Mouse (Mus musculus): ENCODE data around the gene Kcnmb3. TPM values are rescaled to one million over a fixed set of nuclear protein-coding genes. Genes with fewer than 3 reads are reported as not detected.
"Not testable (repeated sequence)": the region's sequence is repeated elsewhere in the genome, so short reads cannot be mapped to it uniquely, and the experiment has no call there.

Gene Kcnmb3
- polyA plus RNA-seq, 1 experiment from 2014 or later = not detected

DNA sequence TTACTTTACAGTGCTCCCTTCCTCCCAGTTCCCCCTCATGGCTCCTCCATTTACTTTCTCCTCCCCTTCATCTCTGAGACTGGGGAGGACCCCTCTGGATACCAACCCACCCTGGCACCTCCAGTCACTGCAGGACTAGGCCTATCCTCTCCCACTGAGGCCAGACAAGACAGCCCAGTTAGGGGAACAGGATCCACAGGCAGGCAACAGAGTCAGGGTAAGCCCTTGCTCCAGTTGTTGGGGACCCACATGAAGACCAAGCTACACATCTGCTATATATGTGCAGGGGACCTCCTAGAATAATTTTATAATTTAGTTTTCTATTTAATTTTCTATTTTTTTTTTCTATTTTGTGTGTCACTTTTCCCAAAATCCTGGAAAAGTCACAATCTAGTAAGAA lies 62.7 kb downstream of the Kcnmb3 start:
- H3K4me2 ChIP-seq = peak overlapping the region; percentile 14; the same call in 1 of the 2 replicates
- H3K27me3 ChIP-seq (replicated peaks); H3K36me3 ChIP-seq; H3K9me3 ChIP-seq (replicated peaks); H3K4me3 ChIP-seq; ATAC-seq (ENCODE audit: insufficient number of reproducible peaks, low FRiP score); H3K9ac ChIP-seq: not testable (repeated sequence)
- peaks cover 21% of the 10 kb centered on the region for H3K4me1 ChIP-seq (replicated peaks)
- peak overlapping the region; percentile 84 for H3K27ac ChIP-seq (ENCODE audit: poor library complexity, severe bottlenecking)

GRCm38 (mm10) chr3:32428921-32429320 lies 63.1 kb downstream of the Kcnmb3 start:
- ATAC-seq (ENCODE audit: insufficient number of reproducible peaks, low FRiP score) = peak; percentile 53; the same call in 1 of the 2 replicates
- 15% methylated on average over 4 of the region's 4 CpGs for WGBS
- H3K4me1 ChIP-seq (replicated peaks) = peaks cover 19% of the 10 kb centered on the region
- H3K36me3 ChIP-seq = peaks cover 9% of the 10 kb centered on the region
- H3K4me3 ChIP-seq = no peak overlapping the region
- 0 out of 2 replicates have a peak overlapping the region, but pooled peaks have one; percentile 14 for H3K4me2 ChIP-seq
- no peaks in the 10 kb centered on the region for H3K27me3 ChIP-seq (replicated peaks)
- peak overlapping the region; percentile 84 for H3K27ac ChIP-seq (ENCODE audit: poor library complexity, severe bottlenecking)
- H3K9ac ChIP-seq = no peak overlapping the region
- H3K9me3 ChIP-seq (replicated peaks) = no peaks in the 10 kb centered on the region

GRCm38 (mm10) chr3:32428361-32428760 lies 63.7 kb downstream of the Kcnmb3 start:
- ATAC-seq (ENCODE audit: insufficient number of reproducible peaks, low FRiP score) = no peak
- Histone ChIP-seq H3K4me3 (no peak overlapping the region), H3K27ac (ENCODE audit: poor library complexity, severe bottlenecking) (peak overlapping the region; percentile 57; the same call in 1 of the 2 replicates), H3K4me2 (no peak overlapping the region), H3K36me3 (peaks cover 11% of the 10 kb centered on the region), H3K9ac (no peak overlapping the region), H3K9me3 (replicated peaks) (no peaks in the 10 kb centered on the region), H3K27me3 (replicated peaks) (no peaks in the 10 kb centered on the region), H3K4me1 (replicated peaks) (peaks cover 16% of the 10 kb centered on the region)
- WGBS = 85% methylated on average over 3 of the region's 3 CpGs

GRCm38 (mm10) chr3:32427695-32428094 lies 64.3 kb downstream of the Kcnmb3 start:
- Histone ChIP-seq H3K4me1 (replicated peaks) (peaks cover 14% of the 10 kb centered on the region), H3K9me3 (replicated peaks) (no peaks in the 10 kb centered on the region), H3K4me2 (no peak overlapping the region), H3K9ac (no peak overlapping the region), H3K27me3 (replicated peaks) (no peaks in the 10 kb centered on the region), H3K27ac (ENCODE audit: poor library complexity, severe bottlenecking) (no peak overlapping the region), H3K36me3 (peaks cover 9% of the 10 kb centered on the region), H3K4me3 (no peak overlapping the region)
- no peak for ATAC-seq (ENCODE audit: insufficient number of reproducible peaks, low FRiP score)
- WGBS = 80% methylated on average over 4 of the region's 4 CpGs

Other genes starting within 250 kb of the Kcnmb3 start
- gene Zmat3, start 126.2 kb downstream of the Kcnmb3 start, polyA plus RNA-seq (2016; fragmentation: Nextera tagmentation; extraction: Ambion mirVana) = 5.1 and 6.0 TPM in 2 replicates
- 8.7 and 10.2 TPM in 2 replicates for gene Pik3ca, start 94.6 kb downstream of the Kcnmb3 start, polyA plus RNA-seq (2016; fragmentation: Nextera tagmentation; extraction: Ambion mirVana)
- 27.2 and 34.1 TPM in 2 replicates for gene Zfp639, start 18.0 kb upstream of the Kcnmb3 start, polyA plus RNA-seq (2016; fragmentation: Nextera tagmentation; extraction: Ambion mirVana)
- 71.3 and 85.5 TPM in 2 replicates for gene Mfn1, start 37.2 kb upstream of the Kcnmb3 start, polyA plus RNA-seq (2016; fragmentation: Nextera tagmentation; extraction: Ambion mirVana)
- gene Gnb4, start 124.4 kb upstream of the Kcnmb3 start, polyA plus RNA-seq (2016; fragmentation: Nextera tagmentation; extraction: Ambion mirVana) = 50.5 and 50.7 TPM in 2 replicates
- gene Actl6a, start 214.1 kb upstream of the Kcnmb3 start, polyA plus RNA-seq (2016; fragmentation: Nextera tagmentation; extraction: Ambion mirVana) = 105 and 108 TPM in 2 replicates
- 468 and 489 TPM in 2 replicates for gene Ndufb5, start 244.8 kb upstream of the Kcnmb3 start, polyA plus RNA-seq (2016; fragmentation: Nextera tagmentation; extraction: Ambion mirVana)
- 31.8 TPM in 2 replicates for gene Mrpl47, start 245.4 kb upstream of the Kcnmb3 start, polyA plus RNA-seq (2016; fragmentation: Nextera tagmentation; extraction: Ambion mirVana)